Mouse (Mus musculus): ENCODE data around the gene Olfr136. TPM values are rescaled to one million over a fixed set of nuclear protein-coding genes. Genes with fewer than 3 reads are reported as not detected.

The Olfr136 gene
- not detected for total RNA-seq (2021)

GRCm38 (mm10) chr17:38329531-38329930 is at the start of gene Olfr136:
TSS of gene Olfr136 (plus strand) at chr17:38329831.
- DNase-seq (ENCODE audit: low spot score in 2 of 2) = no peak
- intact Hi-C loops (cut with DNase I) = no loop called here

GRCm38 (mm10) chr17:38307470-38307869 is 22.2 kb upstream of the Olfr136 start, which contains the start of gene Olfr137:
TSS of gene Olfr137 (minus strand) at chr17:38307570.
- DNase-seq (ENCODE audit: low spot score in 2 of 2) = no peak
- intact Hi-C loops (cut with DNase I) = no loop called here

Other genes with a start within 250 kb of the Olfr136 start
- gene Olfr131, start 241.1 kb upstream of the Olfr136 start, total RNA-seq (2021) = not detected
- not detected for gene Olfr132, start 195.3 kb upstream of the Olfr136 start, total RNA-seq (2021)
- gene Olfr133, start 184.6 kb upstream of the Olfr136 start, total RNA-seq (2021) = not detected
- not detected for gene Olfr134, start 158.4 kb upstream of the Olfr136 start, total RNA-seq (2021)
- gene Olfr135, start 125.5 kb upstream of the Olfr136 start, total RNA-seq (2021) = not detected
- not detected for gene Olfr138, start 68.8 kb upstream of the Olfr136 start, total RNA-seq (2021)
- not detected for gene Olfr137, start 22.3 kb upstream of the Olfr136 start, total RNA-seq (2021)
- not detected for gene Esp36, start 90.4 kb downstream of the Olfr136 start, total RNA-seq (2021)
- gene Esp34, start 224.4 kb downstream of the Olfr136 start, total RNA-seq (2021) = not detected